Mouse (Mus musculus): ENCODE measurements around the gene Arntl2. TPM values are rescaled to one million over a fixed set of nuclear protein-coding genes. Genes with fewer than 3 reads are reported as not detected.
"Not testable (repeated sequence)": the region's sequence is repeated elsewhere in the genome, so short reads cannot be mapped to it uniquely, and the experiment has no call there.

Gene Arntl2
- 0.48 and 2.6 TPM in 2 replicates for polyA plus RNA-seq (2012; rRNA removed)

DNA sequence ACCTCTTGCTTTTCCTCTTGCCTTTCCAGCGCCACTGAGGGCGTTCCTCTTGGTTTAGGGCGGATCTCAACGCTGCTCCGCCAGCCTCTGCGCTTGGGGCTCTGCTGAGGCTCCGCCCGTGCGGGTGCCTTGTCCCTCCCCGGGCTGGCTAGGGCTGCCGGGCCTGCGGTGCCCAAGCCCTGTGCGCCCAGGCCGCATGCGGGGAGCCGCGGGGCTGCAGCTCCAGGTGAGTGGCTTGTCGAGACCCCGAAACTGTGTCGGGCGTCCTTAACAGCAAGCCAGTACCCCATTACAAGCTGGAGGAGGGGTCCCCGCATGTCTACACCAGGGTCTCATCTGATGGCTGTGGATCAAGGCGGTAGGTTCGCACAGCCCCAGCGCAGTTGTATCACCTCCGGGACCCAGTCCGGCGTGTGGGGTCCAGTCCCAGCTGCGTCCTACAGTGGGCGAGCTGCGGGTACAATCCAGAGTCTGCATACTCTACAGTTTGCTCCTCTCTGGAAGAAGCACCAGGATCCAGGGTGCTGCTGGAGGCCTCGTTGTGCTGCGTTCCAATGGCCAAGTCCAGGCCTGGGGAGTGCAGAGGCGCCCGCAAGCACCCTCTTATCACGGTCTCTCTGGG, at the start of gene Arntl2:
Gene Arntl2 (plus strand): TSS at position 132 of the 622 bp plus-strand sequence.
- 3% methylated on average over 36 of the region's 36 CpGs for WGBS
- DNase-seq (ENCODE audit: low read depth, low spot score), result peak; percentile 50

DNA sequence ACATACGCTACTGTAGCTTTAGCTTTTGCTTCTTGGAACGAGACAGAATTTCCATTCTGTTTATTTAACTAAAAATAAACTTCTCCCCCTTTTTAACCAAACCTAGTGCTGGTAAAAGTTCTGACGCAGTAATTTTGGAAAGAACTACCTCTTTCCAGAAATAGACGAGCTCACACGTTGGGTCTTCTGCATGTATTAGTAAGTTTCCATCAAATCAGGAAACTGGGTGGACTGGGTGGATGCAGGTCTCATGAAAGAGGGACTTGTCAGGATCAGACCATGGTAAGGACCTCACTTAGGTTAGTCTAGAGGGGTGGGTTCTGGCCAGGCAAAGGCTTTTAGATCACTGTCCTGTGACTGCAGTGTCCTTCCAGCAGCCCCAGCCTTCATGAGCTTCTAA, 49.3 kb upstream of the Arntl2 start:
- 44% methylated on average over 5 of the region's 5 CpGs for WGBS
- no peak for DNase-seq (ENCODE audit: low read depth, low spot score)

DNA sequence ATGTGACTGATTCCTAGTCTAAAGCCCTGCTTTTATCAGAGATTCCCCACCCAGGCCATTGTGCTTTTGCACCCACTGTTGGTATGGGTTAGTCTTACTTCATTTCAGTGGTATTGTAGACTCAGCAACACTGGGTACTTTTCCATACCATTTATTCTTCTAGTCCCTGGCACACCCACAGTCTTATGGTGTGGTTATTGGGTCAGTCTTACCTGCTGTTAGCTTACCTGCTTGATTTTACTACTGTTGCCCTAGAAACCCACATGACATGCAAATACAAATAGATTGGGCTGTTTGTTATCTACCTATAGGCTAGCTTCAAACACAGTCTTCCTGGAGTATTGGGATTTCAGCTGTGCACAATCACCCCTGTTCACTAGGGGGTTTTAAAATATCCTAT, 48.8 kb upstream of the Arntl2 start:
- DNase-seq (ENCODE audit: low read depth, low spot score), result peak; percentile 85

DNA sequence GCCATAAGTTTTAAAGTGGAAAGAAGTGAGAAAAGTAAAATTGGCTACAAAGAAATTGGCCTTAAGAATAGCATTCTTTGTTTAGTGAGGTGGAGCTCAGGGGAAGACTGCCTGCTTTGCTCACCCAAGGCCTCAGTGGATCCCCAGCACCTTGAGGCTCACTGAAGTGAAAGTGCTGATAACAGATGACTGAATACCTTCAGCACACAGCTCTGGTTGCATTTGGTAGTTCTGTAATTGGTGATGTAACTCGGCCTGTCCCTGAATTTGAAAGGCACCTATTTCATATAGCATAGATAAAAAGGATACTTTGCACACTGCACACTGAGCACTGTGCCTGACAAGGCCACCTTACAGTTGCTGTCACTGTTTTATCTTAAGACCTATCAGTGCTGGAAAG, 47.6 kb upstream of the Arntl2 start:
- 79% methylated on average over 1 of the region's 1 CpGs for WGBS
- no peak for DNase-seq (ENCODE audit: low read depth, low spot score)

- 22% methylated on average over 1 of the region's 1 CpGs for WGBS
Observed at GRCm38 (mm10) chr6:146751671-146752070, 44.2 kb upstream of the Arntl2 start.

DNA sequence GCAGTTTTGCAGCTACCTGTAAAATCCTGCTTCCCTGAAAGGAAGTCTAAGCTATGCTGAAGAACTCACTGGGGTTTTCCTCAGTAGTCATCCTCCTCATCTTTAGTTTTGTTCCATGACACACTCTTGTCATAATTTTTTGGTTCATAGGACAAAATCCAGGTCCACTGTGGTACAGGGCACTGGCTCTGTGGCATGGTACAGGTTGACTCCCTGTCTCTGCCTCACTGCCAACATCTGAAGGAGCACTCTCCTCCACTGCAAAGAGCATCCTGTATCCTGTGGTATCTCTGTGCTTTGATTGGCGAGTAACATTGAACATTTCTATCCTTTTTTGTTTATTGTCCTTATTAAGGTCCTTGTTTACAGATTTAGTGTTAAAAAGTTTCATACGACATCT, 43.7 kb upstream of the Arntl2 start:
- WGBS, result 85% methylated on average over 2 of the region's 2 CpGs
- DNase-seq (ENCODE audit: low read depth, low spot score), result no peak

More at GRCm38 (mm10) chr6:146751671-146752070, 44.2 kb upstream of the Arntl2 start:
- no peak for DNase-seq (ENCODE audit: low read depth, low spot score)

- 61% methylated on average over 1 of the region's 1 CpGs for WGBS
Observed at GRCm38 (mm10) chr6:146752612-146753011, 43.2 kb upstream of the Arntl2 start.

DNA sequence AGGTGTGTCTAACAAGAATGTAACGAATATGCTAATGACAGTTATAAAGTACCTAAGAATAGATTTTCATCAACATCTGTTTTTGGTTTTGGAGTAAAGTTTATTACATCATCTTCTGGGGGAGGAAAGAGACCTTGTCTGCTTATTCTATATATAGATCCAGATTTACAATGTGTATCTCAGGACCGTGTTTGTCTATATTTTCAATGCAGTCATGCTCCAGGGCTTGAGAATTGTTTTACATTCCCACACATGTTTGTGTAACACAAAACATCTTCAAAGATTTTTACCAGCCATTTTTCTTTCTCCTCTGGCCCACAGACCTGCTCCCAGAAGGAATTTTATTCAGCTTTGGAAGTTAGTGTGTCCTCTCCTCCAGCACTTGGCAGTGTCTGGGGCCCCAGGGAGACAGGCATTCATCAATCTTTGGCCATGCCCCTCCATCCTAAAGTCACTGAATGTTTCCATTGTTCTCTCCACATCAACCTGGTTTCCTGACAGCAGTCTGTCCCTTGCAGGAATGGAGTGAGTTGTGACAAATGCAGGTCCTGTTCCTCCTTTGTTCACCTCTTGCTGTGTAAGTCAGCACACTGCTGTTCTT, 42.2 kb upstream of the Arntl2 start:
- 22% methylated on average over 2 of the region's 2 CpGs for WGBS

More at GRCm38 (mm10) chr6:146752612-146753011, 43.2 kb upstream of the Arntl2 start:
- no peak for DNase-seq (ENCODE audit: low read depth, low spot score)

GRCm38 (mm10) chr6:146755136-146755535, 40.7 kb upstream of the Arntl2 start:
- no peak for DNase-seq (ENCODE audit: low read depth, low spot score)
- 95% methylated on average over 2 of the region's 2 CpGs for WGBS

More for the DNA sequence above, 42.2 kb upstream of the Arntl2 start:
- no peak for DNase-seq (ENCODE audit: low read depth, low spot score)

DNA sequence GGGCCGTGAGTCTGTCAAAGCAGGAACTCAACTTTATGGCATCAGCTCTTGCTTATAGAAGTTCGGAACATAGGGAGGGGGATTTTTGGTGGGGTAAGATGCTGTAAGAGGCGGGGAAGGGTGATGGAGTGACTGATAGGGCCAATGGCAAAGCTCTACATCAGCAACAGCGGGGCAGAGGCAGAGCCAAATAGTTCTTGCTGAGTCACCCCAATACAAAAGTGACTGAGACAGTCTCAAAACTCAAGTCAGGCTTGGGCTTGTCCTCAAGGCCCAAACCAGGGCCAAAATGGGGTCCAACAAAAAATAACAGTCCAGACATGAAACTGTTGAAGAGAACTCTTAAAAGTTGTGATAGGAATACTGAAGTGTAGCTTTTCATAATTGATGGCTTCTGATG, 40.2 kb upstream of the Arntl2 start:
- no peak for DNase-seq (ENCODE audit: low read depth, low spot score)
- 91% methylated on average over 4 of the region's 4 CpGs for WGBS

- 87% methylated on average over 2 of the region's 2 CpGs for WGBS
- no peak for DNase-seq (ENCODE audit: low read depth, low spot score)
Observed at GRCm38 (mm10) chr6:146759027-146759426, 36.8 kb upstream of the Arntl2 start.

GRCm38 (mm10) chr6:146760022-146760421, 35.8 kb upstream of the Arntl2 start:
- 97% methylated on average over 2 of the region's 2 CpGs for WGBS
- DNase-seq (ENCODE audit: low read depth, low spot score), result no peak

- no peak for DNase-seq (ENCODE audit: low read depth, low spot score)
Observed at GRCm38 (mm10) chr6:146760736-146761135, 35.1 kb upstream of the Arntl2 start.

GRCm38 (mm10) chr6:146762264-146762898, 33.5 kb upstream of the Arntl2 start:
- 63% methylated on average over 5 of the region's 5 CpGs for WGBS
- no peak for DNase-seq (ENCODE audit: low read depth, low spot score)

More at GRCm38 (mm10) chr6:146760736-146761135, 35.1 kb upstream of the Arntl2 start:
- WGBS, result 52% methylated on average over 4 of the region's 4 CpGs

DNA sequence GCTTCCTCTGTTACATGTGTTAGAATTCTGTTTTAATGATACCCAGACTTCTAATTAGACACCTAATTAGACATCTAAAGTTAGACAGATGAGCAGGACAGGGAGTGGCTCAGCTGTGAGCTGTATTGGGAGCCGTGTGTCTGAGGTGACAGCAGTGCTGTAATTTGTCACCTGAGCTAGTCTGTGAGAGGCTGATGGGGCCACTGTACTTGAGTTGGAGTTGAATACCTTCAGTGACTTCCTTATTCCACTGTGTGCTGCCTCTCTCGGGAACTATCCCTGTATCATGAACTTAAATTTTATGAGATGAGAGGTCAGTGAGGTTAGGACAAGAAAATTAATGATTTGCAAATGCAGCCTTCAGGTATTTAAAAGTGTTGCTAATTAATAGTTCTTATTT, 31.3 kb upstream of the Arntl2 start:
- 35% methylated on average over 2 of the region's 2 CpGs for WGBS
- no peak for DNase-seq (ENCODE audit: low read depth, low spot score)

- 92% methylated on average over 4 of the region's 4 CpGs for WGBS
- no peak for DNase-seq (ENCODE audit: low read depth, low spot score)
Observed at GRCm38 (mm10) chr6:146765270-146765669, 30.6 kb upstream of the Arntl2 start.

GRCm38 (mm10) chr6:146768813-146769404, 26.9 kb upstream of the Arntl2 start:
- 91% methylated on average over 10 of the region's 10 CpGs for WGBS

DNA sequence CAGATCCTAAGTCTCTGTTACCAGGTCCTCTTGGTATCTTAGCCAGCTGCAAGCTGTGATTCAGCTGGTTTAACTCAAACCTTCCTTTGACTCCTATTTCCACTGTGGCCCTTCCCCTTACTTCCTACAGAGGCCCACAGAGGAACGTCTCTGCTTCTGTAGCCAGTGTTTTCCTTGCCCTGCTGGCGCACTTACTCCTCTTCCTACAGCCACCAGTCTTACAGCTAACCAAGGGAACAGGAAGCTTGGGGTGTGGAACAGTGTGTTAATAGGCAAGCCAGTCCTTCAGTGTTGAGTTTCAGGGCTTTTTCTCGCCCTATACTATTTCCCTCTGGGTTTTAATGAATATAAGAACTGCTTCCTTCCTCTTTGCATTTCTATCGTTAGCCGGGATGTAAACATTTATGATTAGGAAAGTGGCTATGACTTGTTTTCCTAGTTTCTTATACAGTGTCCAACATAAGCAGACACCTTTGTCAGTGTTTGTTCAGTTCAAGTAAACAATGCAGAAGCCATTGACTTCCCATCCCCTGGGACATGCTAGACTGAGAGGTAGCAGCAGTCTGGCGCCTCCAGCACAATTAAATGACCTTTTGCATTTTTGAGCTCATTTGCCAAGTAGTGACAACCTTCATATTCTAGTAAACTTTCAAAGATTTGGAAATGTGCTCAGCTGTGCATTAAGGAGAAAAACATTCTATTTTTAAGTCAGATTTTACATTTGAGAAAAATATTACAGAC, 25.7 kb upstream of the Arntl2 start:
- no peak for DNase-seq (ENCODE audit: low read depth, low spot score)
- WGBS, result 54% methylated on average over 6 of the region's 6 CpGs

More at GRCm38 (mm10) chr6:146768813-146769404, 26.9 kb upstream of the Arntl2 start:
- DNase-seq (ENCODE audit: low read depth, low spot score), result no peak

GRCm38 (mm10) chr6:146770808-146771207, 25.0 kb upstream of the Arntl2 start:
- no peak for DNase-seq (ENCODE audit: low read depth, low spot score)
- 89% methylated on average over 5 of the region's 5 CpGs for WGBS

GRCm38 (mm10) chr6:146775864-146776263, 20.0 kb upstream of the Arntl2 start:
- DNase-seq (ENCODE audit: low read depth, low spot score), result not testable (repeated sequence)
- 93% methylated on average over 8 of the region's 8 CpGs for WGBS

Measured in large intestine, adult 2 months (tissue).